Comparison of ENCODE assay signal across 8 mouse cellular contexts in genomic region chr4:95317821-95318290, GRCm38 (mm10).
DNase-seq lines count a peak whose midpoint lies in the region; ATAC-seq lines count a peak whose summit lies in the region.

No protein-coding gene starts in this region.

- peak overlapping the region; percentile 48 for H3K27ac ChIP-seq in forebrain, embryonic 13.5 days
- no peak overlapping the region for H3K27ac ChIP-seq in midbrain, embryonic 14.5 days (replicated peaks; ENCODE audit: low read depth, low read length)

- no peak overlapping the region for H3K9ac ChIP-seq in forebrain, embryonic 13.5 days
- no peak overlapping the region for H3K9ac ChIP-seq in midbrain, embryonic 14.5 days (replicated peaks; ENCODE audit: low read length)

- H3K4me1 ChIP-seq in forebrain, embryonic 13.5 days, result peaks cover 21% of the 10 kb centered on the region
- 0 out of 2 replicates have a peak, but pooled peaks cover 3% of the 10 kb centered on the region for H3K4me1 ChIP-seq in midbrain, embryonic 14.5 days (ENCODE audit: control insufficient read depth, insufficient read depth, low read length)

- H3K4me3 ChIP-seq in forebrain, embryonic 13.5 days, result no peak overlapping the region
- no peak overlapping the region for H3K4me3 ChIP-seq in midbrain, embryonic 14.5 days (replicated peaks; ENCODE audit: low read depth, low read length)

- no peaks in the 10 kb centered on the region for H3K27me3 ChIP-seq in forebrain, embryonic 13.5 days
- no peaks in the 10 kb centered on the region for H3K27me3 ChIP-seq in midbrain, embryonic 14.5 days (ENCODE audit: control insufficient read depth, insufficient read depth, low read length)

- H3K36me3 ChIP-seq in forebrain, embryonic 13.5 days (ENCODE audit: poor library complexity, severe bottlenecking), result no peaks in the 10 kb centered on the region
- H3K36me3 ChIP-seq in midbrain, embryonic 14.5 days (ENCODE audit: control insufficient read depth, insufficient read depth, low read length), result no peaks in the 10 kb centered on the region

- WGBS in forebrain, embryonic 13.5 days, result 47% methylated on average over 3 of the region's 3 CpGs
- 48% methylated on average over 3 of the region's 3 CpGs for WGBS in midbrain, embryonic 14.5 days

- H3K4me2 ChIP-seq in forebrain, embryonic 13.5 days, result peak overlapping the region; percentile 4; the same call in 1 of the 2 replicates
- no peak overlapping the region for H3K4me2 ChIP-seq in midbrain, embryonic 14.5 days (ENCODE audit: low read length)

- H3K9me3 ChIP-seq in forebrain, embryonic 13.5 days (replicated peaks), result no peaks in the 10 kb centered on the region
- H3K9me3 ChIP-seq in midbrain, embryonic 14.5 days (ENCODE audit: control insufficient read depth, low read length), result no peaks in the 10 kb centered on the region

- peak; percentile 87 for ATAC-seq in forebrain, embryonic 13.5 days
- no peak for ATAC-seq in midbrain, embryonic 14.5 days (ENCODE audit: low FRiP score, low TSS enrichment)

- peak; percentile 5 for DNase-seq in right cerebral cortex, adult 18-20 months
- no peak for DNase-seq in right cerebral cortex, adult 2 months (ENCODE audit: low spot score in 2 of 2)
- peak; percentile 91 to 94 for DNase-seq in heart, postnatal 10 days
- peak; percentile 62 for DNase-seq in kidney, postnatal 14 days
- peak; percentile 45 for DNase-seq in midbrain, embryonic 14.5 days
- peak; percentile 57 to 87 for DNase-seq in urinary bladder, postnatal 36 days (ENCODE audit: low spot score in 2 of 2)
- DNase-seq in cerebellum, adult 9-11 months, result no peak

- intact Hi-C loops in heart, postnatal 10 days (cut with DNase I), result no loop called here

Comparison
In these comparisons a context has a peak if more than half of its experiments do, and no peak if none do; other contexts are left out.
1. DNase-seq: peak in right cerebral cortex, adult 18-20 months (single experiment), heart, postnatal 10 days (2 of 2), kidney, postnatal 14 days (single experiment), midbrain, embryonic 14.5 days (single experiment) and urinary bladder, postnatal 36 days (2 of 2); none in right cerebral cortex, adult 2 months (0 of 2) and cerebellum, adult 9-11 months (single experiment).